Mouse (Mus musculus): ENCODE measurements at regions not wholly inside any gene's neighbourhood (a gene's known extent, or its start where the extent isn't known, plus 50 kb on each side); places are given as distances from the start of the nearest gene placed in this dataset.

DNA sequence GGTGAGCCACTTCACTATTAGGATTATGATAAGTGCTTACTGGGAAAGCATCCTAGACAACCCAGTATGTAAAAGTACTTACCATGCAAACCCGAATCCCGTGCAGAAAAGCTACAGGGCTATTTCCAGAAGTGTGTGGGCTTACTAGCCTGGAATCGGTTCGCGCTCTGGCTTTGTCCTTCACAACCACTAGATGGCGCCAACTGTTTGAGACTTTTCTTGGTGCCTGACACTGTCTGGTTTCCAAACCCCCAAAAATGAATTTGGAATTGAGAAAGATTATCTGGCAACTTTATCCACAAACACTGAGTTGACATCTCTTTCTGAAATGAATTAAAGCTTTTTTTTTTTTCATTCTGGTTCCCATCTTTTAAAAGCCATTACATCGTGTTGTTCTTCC is 218.2 kb downstream of the Pax3 start:
- ATAC-seq (ENCODE audit: low FRiP score, low read depth) = 0 out of 2 replicates have a peak, but pooled peaks have one; percentile 21
- Histone ChIP-seq H3K36me3 (no peaks in the 10 kb centered on the region), H3K9ac (no peak overlapping the region), H3K4me3 (no peak overlapping the region), H3K4me2 (replicated peaks) (no peak overlapping the region), H3K27ac (no peak overlapping the region), H3K9me3 (no peaks in the 10 kb centered on the region), H3K27me3 (replicated peaks) (peaks cover 21% of the 10 kb centered on the region), H3K4me1 (no peaks in the 10 kb centered on the region)
- 7% methylated on average over 7 of the region's 7 CpGs for WGBS

- Histone ChIP-seq H3K36me3 (no peaks in the 10 kb centered on the region), H3K27ac (no peak overlapping the region), H3K27me3 (replicated peaks) (peaks cover 17% of the 10 kb centered on the region), H3K9me3 (no peaks in the 10 kb centered on the region), H3K4me2 (replicated peaks) (no peak overlapping the region), H3K4me3 (no peak overlapping the region), H3K4me1 (no peaks in the 10 kb centered on the region), H3K9ac (no peak overlapping the region)
- 94% methylated on average over 18 of the region's 18 CpGs for WGBS
- no peak for ATAC-seq (ENCODE audit: low FRiP score, low read depth)
Observed at GRCm38 (mm10) chr1:77975941-77976340, 221.0 kb downstream of the Pax3 start.

DNA sequence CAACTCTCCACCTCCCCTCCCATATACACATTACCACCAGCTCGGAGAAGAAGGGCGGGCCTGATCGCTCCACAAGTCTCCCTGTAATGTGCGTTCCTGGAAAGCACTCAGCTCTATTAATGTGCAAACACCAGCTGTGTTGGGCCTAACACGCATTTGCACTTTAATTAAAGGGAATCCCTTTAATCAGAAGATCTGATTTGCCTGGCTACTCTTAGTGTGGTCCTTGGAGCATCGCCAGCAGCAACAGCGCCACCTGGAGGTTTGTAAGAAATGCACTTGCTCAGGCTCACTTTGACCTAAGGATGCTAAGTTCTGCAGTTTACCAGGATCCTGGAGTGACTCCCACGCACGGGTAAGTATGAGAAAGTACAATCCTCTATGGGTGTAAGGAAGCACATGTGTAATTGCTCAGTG is 224.6 kb downstream of the Pax3 start:
- H3K27ac ChIP-seq = no peak overlapping the region
- H3K27me3 ChIP-seq (replicated peaks) = peaks cover 17% of the 10 kb centered on the region
- no peak overlapping the region for H3K9ac ChIP-seq
- H3K9me3 ChIP-seq = no peaks in the 10 kb centered on the region
- ATAC-seq (ENCODE audit: low FRiP score, low read depth) = peak; percentile 66
- H3K4me3 ChIP-seq = no peak overlapping the region
- H3K4me2 ChIP-seq (replicated peaks) = peak overlapping the region; percentile 36; the same call in 1 of the 2 replicates
- no peaks in the 10 kb centered on the region for H3K4me1 ChIP-seq
- WGBS = 10% methylated on average over 9 of the region's 9 CpGs
- H3K36me3 ChIP-seq = no peaks in the 10 kb centered on the region

GRCm38 (mm10) chr1:77964656-77965335 is 232.1 kb downstream of the Pax3 start:
- Histone ChIP-seq H3K9ac (no peak overlapping the region), H3K9me3 (no peaks in the 10 kb centered on the region), H3K4me2 (replicated peaks) (no peak overlapping the region), H3K27me3 (replicated peaks) (no peaks in the 10 kb centered on the region), H3K36me3 (no peaks in the 10 kb centered on the region), H3K4me3 (no peak overlapping the region), H3K4me1 (no peaks in the 10 kb centered on the region), H3K27ac (no peak overlapping the region)
- ATAC-seq (ENCODE audit: low FRiP score, low read depth) = no peak
- 43% methylated on average over 3 of the region's 3 CpGs for WGBS

- Histone ChIP-seq H3K4me1 (no peaks in the 10 kb centered on the region), H3K27ac (no peak overlapping the region), H3K36me3 (no peaks in the 10 kb centered on the region), H3K9me3 (no peaks in the 10 kb centered on the region), H3K4me3 (no peak overlapping the region), H3K9ac (no peak overlapping the region), H3K27me3 (replicated peaks) (no peaks in the 10 kb centered on the region), H3K4me2 (replicated peaks) (no peak overlapping the region)
- 74% methylated on average over 1 of the region's 1 CpGs for WGBS
- ATAC-seq (ENCODE audit: low FRiP score, low read depth) = no peak
Observed at GRCm38 (mm10) chr1:77959309-77959708, 237.6 kb downstream of the Pax3 start.

- H3K4me1 ChIP-seq = no peaks in the 10 kb centered on the region
- no peak overlapping the region for H3K27ac ChIP-seq
- H3K9ac ChIP-seq = no peak overlapping the region
- H3K27me3 ChIP-seq (replicated peaks) = no peaks in the 10 kb centered on the region
- no peak overlapping the region for H3K4me2 ChIP-seq (replicated peaks)
- ATAC-seq (ENCODE audit: low FRiP score, low read depth) = no peak
- 77% methylated on average over 8 of the region's 8 CpGs for WGBS
- no peaks in the 10 kb centered on the region for H3K9me3 ChIP-seq
- H3K36me3 ChIP-seq = no peaks in the 10 kb centered on the region
- H3K4me3 ChIP-seq = no peak overlapping the region
Observed at GRCm38 (mm10) chr1:77957156-77957767, 239.7 kb downstream of the Pax3 start.

- Histone ChIP-seq H3K4me2 (replicated peaks) (no peak overlapping the region), H3K36me3 (no peaks in the 10 kb centered on the region), H3K4me3 (no peak overlapping the region), H3K27me3 (replicated peaks) (no peaks in the 10 kb centered on the region), H3K4me1 (no peaks in the 10 kb centered on the region), H3K9me3 (no peaks in the 10 kb centered on the region), H3K27ac (no peak overlapping the region), H3K9ac (no peak overlapping the region)
- 79% methylated on average over 2 of the region's 2 CpGs for WGBS
- no peak for ATAC-seq (ENCODE audit: low FRiP score, low read depth)
Observed at GRCm38 (mm10) chr1:77947894-77948293, 249.0 kb downstream of the Pax3 start.

DNA sequence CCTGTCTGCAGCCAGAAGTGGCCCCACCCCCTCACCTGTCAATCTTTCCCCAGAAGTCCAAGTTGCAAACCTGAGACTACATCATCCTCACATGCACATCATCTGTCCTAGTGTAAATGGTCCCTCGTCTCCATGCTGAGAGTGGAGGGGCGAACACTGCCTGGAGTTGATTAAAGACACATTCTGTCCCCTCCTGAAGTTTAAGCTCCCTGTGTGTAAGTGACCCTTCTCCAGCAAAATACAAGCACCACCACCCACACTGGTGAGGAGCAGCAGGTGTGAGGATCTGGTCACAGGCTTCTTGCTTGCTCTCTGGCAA is 252.6 kb downstream of the Pax3 start:
- H3K4me1 ChIP-seq = no peaks in the 10 kb centered on the region
- no peaks in the 10 kb centered on the region for H3K36me3 ChIP-seq
- 79% methylated on average over 2 of the region's 2 CpGs for WGBS
- no peak for ATAC-seq (ENCODE audit: low FRiP score, low read depth)
- no peaks in the 10 kb centered on the region for H3K9me3 ChIP-seq
- H3K4me3 ChIP-seq = no peak overlapping the region
- no peak overlapping the region for H3K4me2 ChIP-seq (replicated peaks)
- no peaks in the 10 kb centered on the region for H3K27me3 ChIP-seq (replicated peaks)
- H3K27ac ChIP-seq = no peak overlapping the region
- no peak overlapping the region for H3K9ac ChIP-seq

GRCm38 (mm10) chr1:77943633-77944326 is 253.2 kb downstream of the Pax3 start:
- Histone ChIP-seq H3K9me3 (no peaks in the 10 kb centered on the region), H3K27ac (no peak overlapping the region), H3K9ac (no peak overlapping the region), H3K4me3 (no peak overlapping the region), H3K36me3 (no peaks in the 10 kb centered on the region), H3K4me2 (replicated peaks) (no peak overlapping the region), H3K4me1 (no peaks in the 10 kb centered on the region), H3K27me3 (replicated peaks) (no peaks in the 10 kb centered on the region)
- no peak for ATAC-seq (ENCODE audit: low FRiP score, low read depth)
- WGBS = 58% methylated on average over 14 of the region's 14 CpGs

- no peak for ATAC-seq (ENCODE audit: low FRiP score, low read depth)
- no peaks in the 10 kb centered on the region for H3K36me3 ChIP-seq
- no peak overlapping the region for H3K4me3 ChIP-seq
- no peaks in the 10 kb centered on the region for H3K9me3 ChIP-seq
- H3K4me1 ChIP-seq = no peaks in the 10 kb centered on the region
- no peaks in the 10 kb centered on the region for H3K27me3 ChIP-seq (replicated peaks)
- no peak overlapping the region for H3K4me2 ChIP-seq (replicated peaks)
- no peak overlapping the region for H3K27ac ChIP-seq
- WGBS = 3% methylated on average over 5 of the region's 5 CpGs
- H3K9ac ChIP-seq = no peak overlapping the region
Observed at GRCm38 (mm10) chr1:77943101-77943500, 253.8 kb downstream of the Pax3 start.

GRCm38 (mm10) chr1:77933095-77933766 is 263.7 kb downstream of the Pax3 start:
- Histone ChIP-seq H3K36me3 (no peaks in the 10 kb centered on the region), H3K27ac (no peak overlapping the region), H3K4me2 (replicated peaks) (no peak overlapping the region), H3K4me3 (no peak overlapping the region), H3K9ac (no peak overlapping the region), H3K4me1 (0 out of 2 replicates have a peak, but pooled peaks cover 4% of the 10 kb centered on the region), H3K27me3 (replicated peaks) (no peaks in the 10 kb centered on the region), H3K9me3 (no peaks in the 10 kb centered on the region)
- WGBS = 63% methylated on average over 6 of the region's 6 CpGs
- 0 out of 2 replicates have a peak, but pooled peaks have one; percentile 41 for ATAC-seq (ENCODE audit: low FRiP score, low read depth)

GRCm38 (mm10) chr1:77932226-77932625 is 264.7 kb downstream of the Pax3 start:
- Histone ChIP-seq H3K9ac (no peak overlapping the region), H3K27ac (no peak overlapping the region), H3K27me3 (replicated peaks) (no peaks in the 10 kb centered on the region), H3K36me3 (no peaks in the 10 kb centered on the region), H3K4me3 (no peak overlapping the region), H3K9me3 (no peaks in the 10 kb centered on the region), H3K4me1 (0 out of 2 replicates have a peak, but pooled peaks cover 4% of the 10 kb centered on the region), H3K4me2 (replicated peaks) (no peak overlapping the region)
- ATAC-seq (ENCODE audit: low FRiP score, low read depth) = no peak
- 86% methylated on average over 5 of the region's 5 CpGs for WGBS
